Mouse (Mus musculus) adrenal gland, postnatal 25 days (tissue): ENCODE data around the gene Tmprss6. TPM values are rescaled to one million over a fixed set of nuclear protein-coding genes. Genes with fewer than 3 reads are reported as not detected.

ENCODE experiments used
- DNase-seq: peaks from one replicate; pipeline ENCODE4 v3.0.0; 2021; ENCODE audit warnings: mixed read lengths
- total RNA-seq: library from RNA; stranded (reverse); gene quantifications from 2 replicates; pipeline ENCODE4 v1.2.3, GENCODE M21; 2021

The Tmprss6 gene
- total RNA-seq, 1 experiment from 2014 or later: 1.9 TPM

GRCm38 (mm10) chr15:78447746-78448535 is 20.5 kb downstream of the Tmprss6 start:
- DNase-seq: peak; percentile 99

- peak; percentile 45 for DNase-seq
Observed at GRCm38 (mm10) chr15:78447121-78447520, 21.3 kb downstream of the Tmprss6 start.

GRCm38 (mm10) chr15:78443857-78444256 is 24.6 kb downstream of the Tmprss6 start:
- no peak for DNase-seq

- peak; percentile 1 for DNase-seq
Observed at GRCm38 (mm10) chr15:78442231-78442630, 26.2 kb downstream of the Tmprss6 start.

GRCm38 (mm10) chr15:78438973-78439372 is 29.5 kb downstream of the Tmprss6 start:
- DNase-seq: no peak

- DNase-seq: no peak
Observed at GRCm38 (mm10) chr15:78438505-78438904, 29.9 kb downstream of the Tmprss6 start.

GRCm38 (mm10) chr15:78438018-78438394 is 30.4 kb downstream of the Tmprss6 start:
- peak; percentile 53 for DNase-seq

GRCm38 (mm10) chr15:78437237-78438017 is 31.0 kb downstream of the Tmprss6 start:
- peak; percentile 66 for DNase-seq

GRCm38 (mm10) chr15:78436380-78437192 is 31.8 kb downstream of the Tmprss6 start:
- peak; percentile 94 for DNase-seq

GRCm38 (mm10) chr15:78435681-78436080 is 32.8 kb downstream of the Tmprss6 start:
- no peak for DNase-seq

GRCm38 (mm10) chr15:78434896-78435520 is 33.4 kb downstream of the Tmprss6 start:
- no peak for DNase-seq

GRCm38 (mm10) chr15:78431541-78432121 is 36.8 kb downstream of the Tmprss6 start:
- DNase-seq: no peak

GRCm38 (mm10) chr15:78430874-78431273 is 37.6 kb downstream of the Tmprss6 start:
- DNase-seq: no peak

- DNase-seq: no peak
Observed at GRCm38 (mm10) chr15:78429871-78430622, 38.4 kb downstream of the Tmprss6 start.

- no peak for DNase-seq
Observed at GRCm38 (mm10) chr15:78429139-78429459, 39.3 kb downstream of the Tmprss6 start.

- peak; percentile 86 for DNase-seq
Observed at GRCm38 (mm10) chr15:78428391-78429138, 39.9 kb downstream of the Tmprss6 start, which contains the start of gene Kctd17. Kctd17 (plus strand) TSS chr15:78428564.

GRCm38 (mm10) chr15:78425230-78425629 is 43.2 kb downstream of the Tmprss6 start:
- DNase-seq: no peak

- no peak for DNase-seq
Observed at GRCm38 (mm10) chr15:78424507-78424906, 43.9 kb downstream of the Tmprss6 start.

GRCm38 (mm10) chr15:78422046-78422956 is 46.1 kb downstream of the Tmprss6 start:
- peak; percentile 91 for DNase-seq
